Mouse (Mus musculus): ENCODE data around the gene Gm42906.

GRCm38 (mm10) chr5:151389827-151390226 lies 38.1 kb downstream of the Gm42906 start:
- TF ChIP-seq CTCF (conservative IDR thresholded peaks at IDR 0.05; ENCODE audit: low read length): no peak
- no peak for TF ChIP-seq POU5F1 (IDR thresholded peaks at IDR 0.05; ENCODE audit: borderline replicate concordance, low read length)
